Mouse (Mus musculus) induced T-regulatory cell, adult 2 months (primary cell): Measurements from ENCODE around the gene Adk.
A peak's percentile ranks its signal among the peaks of the same experiment; 100 is the strongest.

Source experiments
- DNase-seq: peaks from one replicate; pipeline ENCODE4 v3.0.0-alpha.2; 2012; ENCODE audit warnings: low read depth

Adk gene

GRCm38 (mm10) chr14:21101562-21101961 lies 49.2 kb downstream of the Adk start:
- peak; percentile 52 for DNase-seq

GRCm38 (mm10) chr14:21102666-21103203 lies 50.4 kb downstream of the Adk start:
- peak; percentile 60 for DNase-seq

- no peak for DNase-seq
Observed at GRCm38 (mm10) chr14:21105049-21105448, 52.7 kb downstream of the Adk start.

- DNase-seq = no peak
Observed at GRCm38 (mm10) chr14:21106582-21106981, 54.2 kb downstream of the Adk start.

GRCm38 (mm10) chr14:21107551-21107950 lies 55.2 kb downstream of the Adk start:
- DNase-seq = no peak

GRCm38 (mm10) chr14:21110492-21110891 lies 58.1 kb downstream of the Adk start:
- DNase-seq = no peak

- DNase-seq = no peak
Observed at GRCm38 (mm10) chr14:21111500-21111899, 59.1 kb downstream of the Adk start.

- DNase-seq = peak; percentile 29
Observed at GRCm38 (mm10) chr14:21112174-21112573, 59.8 kb downstream of the Adk start.

GRCm38 (mm10) chr14:21112742-21113141 lies 60.4 kb downstream of the Adk start:
- DNase-seq = peak; percentile 78

- DNase-seq = peak; percentile 14
Observed at GRCm38 (mm10) chr14:21114339-21114738, 62.0 kb downstream of the Adk start.

- no peak for DNase-seq
Observed at GRCm38 (mm10) chr14:21115318-21115717, 62.9 kb downstream of the Adk start.

- peak; percentile 60 for DNase-seq
Observed at GRCm38 (mm10) chr14:21115888-21116460, 63.6 kb downstream of the Adk start.

- DNase-seq = no peak
Observed at GRCm38 (mm10) chr14:21118095-21118494, 65.7 kb downstream of the Adk start.

- no peak for DNase-seq
Observed at GRCm38 (mm10) chr14:21119653-21120313, 67.4 kb downstream of the Adk start.

GRCm38 (mm10) chr14:21120473-21120872 lies 68.1 kb downstream of the Adk start:
- peak; percentile 85 for DNase-seq

GRCm38 (mm10) chr14:21127215-21127614 lies 74.8 kb downstream of the Adk start:
- DNase-seq = no peak

GRCm38 (mm10) chr14:21136906-21137305 lies 84.5 kb downstream of the Adk start:
- DNase-seq = peak; percentile 81

- no peak for DNase-seq
Observed at GRCm38 (mm10) chr14:21142603-21143002, 90.2 kb downstream of the Adk start.

- DNase-seq = peak; percentile 42
Observed at GRCm38 (mm10) chr14:21143406-21144115, 91.2 kb downstream of the Adk start.

GRCm38 (mm10) chr14:21147171-21147570 lies 94.8 kb downstream of the Adk start:
- DNase-seq = no peak

- DNase-seq = no peak
Observed at GRCm38 (mm10) chr14:21150301-21150700, 97.9 kb downstream of the Adk start.

GRCm38 (mm10) chr14:21152055-21152454 lies 99.7 kb downstream of the Adk start:
- no peak for DNase-seq

- DNase-seq = no peak
Observed at GRCm38 (mm10) chr14:21165706-21166105, 113.3 kb downstream of the Adk start.
